Mouse (Mus musculus): ENCODE data around the gene Heatr5b.

Gene Heatr5b

GRCm38 (mm10) chr17:78767546-78767945, 67.6 kb downstream of the Heatr5b start:
- DNase-seq (ENCODE audit: low spot score in 2 of 2), result no peak

DNA sequence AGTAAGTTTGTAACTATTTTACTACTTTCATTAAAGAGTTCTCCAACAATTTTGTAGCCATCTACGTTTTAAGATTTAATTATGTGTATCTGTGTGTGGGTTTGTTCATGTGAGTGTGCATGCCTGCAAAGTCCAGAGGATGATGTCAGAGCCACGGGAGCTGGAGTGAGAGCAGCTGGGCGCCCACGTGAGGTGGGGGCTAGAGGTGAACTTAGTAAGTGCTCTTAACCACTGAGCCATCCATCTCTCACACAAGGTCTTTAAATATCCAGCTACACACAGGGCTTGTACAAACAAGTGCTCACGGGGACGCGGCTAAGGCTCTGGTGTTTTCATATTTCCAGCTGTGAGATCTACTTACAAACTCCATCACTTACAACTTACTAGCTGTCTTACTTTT, 69.1 kb downstream of the Heatr5b start:
- no peak for DNase-seq (ENCODE audit: low spot score in 2 of 2)

DNA sequence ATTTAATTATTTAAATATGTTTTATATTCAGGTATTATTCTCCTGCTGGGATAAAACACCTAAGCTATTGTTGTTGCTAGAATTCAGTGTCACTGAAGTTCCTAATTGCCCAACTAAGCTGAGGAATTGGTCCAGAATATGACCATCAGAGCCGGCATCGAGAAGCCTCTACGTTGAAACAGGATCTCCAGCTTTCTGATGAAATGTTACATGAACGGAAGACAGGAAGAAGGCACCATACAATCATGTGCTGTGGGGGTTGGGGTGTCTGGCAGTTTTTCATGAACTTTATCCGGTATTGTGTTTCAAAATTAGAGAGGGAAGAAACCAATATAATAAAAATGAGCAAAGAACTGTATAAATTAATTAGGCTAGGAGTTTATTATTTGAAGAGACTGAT, 71.9 kb downstream of the Heatr5b start:
- no peak for DNase-seq (ENCODE audit: low spot score in 2 of 2)

DNA sequence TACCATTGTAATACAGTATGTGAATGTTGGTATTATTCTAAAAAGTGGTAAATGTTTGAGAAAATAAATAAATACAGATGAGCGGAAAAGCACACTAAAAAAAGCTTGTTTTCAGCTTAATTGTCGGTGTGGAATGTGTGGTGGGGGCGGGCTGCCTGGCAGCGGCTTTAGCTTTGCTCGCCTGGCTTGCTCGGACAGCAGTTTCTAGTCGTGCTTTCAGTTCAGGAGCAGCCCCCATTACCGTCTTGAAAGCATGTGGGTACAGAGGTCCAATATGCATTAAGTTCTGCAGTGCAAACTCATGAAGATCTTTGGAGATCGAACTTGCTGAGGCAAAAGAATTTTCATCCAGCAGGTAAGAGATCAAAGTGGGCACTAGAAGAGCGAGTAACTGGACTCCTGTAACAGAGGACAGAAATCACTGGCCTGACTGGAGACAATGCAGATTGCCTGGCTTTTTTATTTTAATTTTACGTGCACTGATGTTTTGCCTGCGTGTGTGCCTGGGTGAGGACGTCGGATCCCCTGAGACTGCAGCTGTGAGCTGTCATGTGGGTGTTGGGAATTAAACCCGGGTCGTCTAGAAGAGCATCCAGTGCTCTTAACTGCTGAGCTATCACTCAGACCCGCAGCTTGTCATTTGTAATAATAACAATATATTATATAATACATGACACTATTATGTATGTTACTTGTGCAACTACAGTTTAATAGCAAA, 82.1 kb downstream of the Heatr5b start:
- no peak for DNase-seq (ENCODE audit: low spot score in 2 of 2)

DNA sequence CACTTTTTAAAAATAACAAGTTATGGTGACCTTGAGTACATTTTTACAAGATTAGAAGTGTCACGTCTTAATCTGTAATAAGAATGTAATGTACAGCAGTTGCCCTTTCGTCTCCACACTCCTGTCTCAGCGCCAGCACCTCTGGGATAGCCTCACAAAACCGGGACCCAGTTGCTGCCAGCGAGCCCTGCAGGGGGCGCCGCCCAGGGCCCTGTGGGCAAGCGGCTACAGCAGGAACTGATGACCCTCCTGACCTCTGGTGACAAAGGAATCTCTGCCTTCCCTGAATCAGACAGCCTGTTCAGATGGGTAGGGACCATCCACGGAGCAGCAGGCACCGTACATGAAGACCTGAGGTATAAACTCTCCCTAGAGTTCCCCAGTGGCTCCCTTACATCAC, 83.1 kb downstream of the Heatr5b start:
- DNase-seq (ENCODE audit: low spot score in 2 of 2), result no peak

- DNase-seq (ENCODE audit: low spot score in 2 of 2), result no peak
These were observed 86.7 kb downstream of the Heatr5b start for GRCm38 (mm10) chr17:78748440-78748839.

GRCm38 (mm10) chr17:78738416-78738815, 96.7 kb downstream of the Heatr5b start:
- DNase-seq (ENCODE audit: low spot score in 2 of 2), result peak in 1 of 2 experiments; percentile 4

GRCm38 (mm10) chr17:78737771-78738170, 97.4 kb downstream of the Heatr5b start:
- DNase-seq (ENCODE audit: low spot score in 2 of 2), result peak in 1 of 2 experiments; percentile 7

GRCm38 (mm10) chr17:78737096-78737495, 98.1 kb downstream of the Heatr5b start, which contains the start of gene Strn:
Gene Strn, minus strand, starts transcription at chr17:78737196.
- DNase-seq (ENCODE audit: low spot score in 2 of 2), result no peak

DNA sequence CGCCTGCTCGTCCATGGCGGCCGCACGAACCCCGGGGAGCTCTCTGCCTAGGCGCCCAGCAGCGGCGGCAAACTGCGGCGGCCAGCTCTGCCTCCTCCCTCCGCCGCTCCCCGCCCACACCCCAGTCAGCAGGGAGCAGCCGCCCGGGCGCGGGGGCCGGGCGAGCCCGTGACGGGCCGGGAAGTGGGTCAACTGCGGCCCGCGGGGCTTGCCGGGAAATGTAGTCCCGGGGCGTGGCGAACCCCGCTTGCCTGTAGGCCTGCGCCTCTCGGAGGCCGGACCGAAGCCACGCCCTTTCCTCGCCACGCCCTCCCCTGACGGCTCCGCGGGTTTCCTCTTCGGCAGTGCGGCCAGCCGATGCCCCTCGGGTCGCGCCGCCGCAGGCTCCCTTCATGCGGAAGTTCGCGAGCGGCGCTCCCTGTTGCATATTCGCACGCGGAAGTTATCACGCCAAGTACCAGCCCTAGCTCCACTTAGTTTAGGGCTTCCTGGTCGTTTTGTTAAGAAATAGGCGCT, 98.6 kb downstream of the Heatr5b start:
- peak; percentile 100 for DNase-seq (ENCODE audit: low spot score in 2 of 2)

DNA sequence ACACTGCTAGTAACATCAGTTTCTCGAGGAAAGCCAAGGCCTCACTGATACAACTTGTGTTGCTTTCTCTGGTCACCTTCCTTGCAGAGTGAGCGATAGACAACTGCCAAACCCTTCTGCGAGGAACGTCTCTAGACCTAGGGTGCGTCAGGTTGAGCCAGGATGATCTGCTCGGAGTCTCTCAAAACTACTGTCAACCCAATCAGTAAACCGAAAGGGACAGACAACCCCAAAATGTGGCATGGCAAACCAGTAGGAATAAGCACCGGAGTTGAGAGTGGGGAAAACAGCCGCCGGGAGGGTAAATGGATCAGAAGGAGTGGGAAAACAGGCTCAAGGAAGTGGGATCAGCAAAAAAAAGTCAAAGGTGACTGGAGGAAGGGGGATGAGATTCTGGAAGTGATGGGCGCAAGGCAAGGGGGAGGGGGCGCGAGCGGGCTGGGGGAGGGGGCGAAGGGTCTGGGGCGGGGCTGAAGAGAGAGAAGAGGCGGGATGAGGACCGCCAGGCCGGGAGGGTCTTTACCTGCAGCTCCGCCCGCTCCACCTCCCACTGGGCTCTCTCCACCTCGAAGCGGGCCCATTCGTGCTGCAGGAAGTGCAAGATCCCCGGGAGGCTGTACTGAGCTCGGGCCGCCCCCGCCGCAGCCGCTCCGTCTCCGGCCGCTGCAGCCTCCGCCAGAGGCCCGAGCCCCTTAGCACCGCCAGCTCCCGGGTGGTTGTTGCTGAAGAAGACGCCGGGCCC, 99.3 kb downstream of the Heatr5b start:
- peak; percentile 14 to 67 for DNase-seq (ENCODE audit: low spot score in 2 of 2)

GRCm38 (mm10) chr17:78734806-78735205, 100.4 kb downstream of the Heatr5b start:
- DNase-seq (ENCODE audit: low spot score in 2 of 2), result peak in 1 of 2 experiments; percentile 8

- peak in 1 of 2 experiments; percentile 1 for DNase-seq (ENCODE audit: low spot score in 2 of 2)
These were observed 103.1 kb downstream of the Heatr5b start for GRCm38 (mm10) chr17:78732056-78732455.

DNA sequence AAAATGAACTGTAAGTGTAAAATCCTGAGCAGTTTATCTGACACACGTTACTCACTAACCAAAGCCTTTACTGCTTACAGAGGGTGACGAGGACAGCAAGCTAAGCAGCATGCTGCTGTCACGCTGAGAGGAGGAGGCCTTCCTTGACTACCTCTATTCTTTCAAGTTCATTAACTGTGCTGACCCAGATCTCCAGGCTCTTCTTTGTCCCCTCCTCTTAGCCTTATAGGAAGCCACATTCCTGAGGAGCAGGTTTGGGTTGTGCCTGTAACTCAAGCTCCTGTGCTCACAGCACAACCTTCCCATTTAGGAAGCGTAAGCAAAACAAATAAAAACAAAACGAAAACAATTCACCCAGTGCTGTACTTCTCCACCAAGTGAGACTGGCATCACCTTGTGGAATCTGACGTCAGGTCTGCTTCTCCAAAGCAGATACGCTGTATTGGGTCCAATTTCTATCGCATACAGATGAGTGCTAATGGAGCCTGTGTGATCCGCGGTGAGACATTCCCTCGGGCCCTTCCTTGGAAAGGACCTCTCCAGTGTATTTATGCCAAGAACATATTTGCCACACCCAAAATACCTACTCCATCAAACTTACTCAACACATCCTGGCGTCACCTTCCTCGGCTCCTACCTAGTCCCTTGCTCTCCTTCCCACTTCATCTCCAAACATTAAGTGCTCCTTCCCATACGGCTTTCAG, 108.3 kb downstream of the Heatr5b start:
- DNase-seq (ENCODE audit: low spot score in 2 of 2), result no peak

DNA sequence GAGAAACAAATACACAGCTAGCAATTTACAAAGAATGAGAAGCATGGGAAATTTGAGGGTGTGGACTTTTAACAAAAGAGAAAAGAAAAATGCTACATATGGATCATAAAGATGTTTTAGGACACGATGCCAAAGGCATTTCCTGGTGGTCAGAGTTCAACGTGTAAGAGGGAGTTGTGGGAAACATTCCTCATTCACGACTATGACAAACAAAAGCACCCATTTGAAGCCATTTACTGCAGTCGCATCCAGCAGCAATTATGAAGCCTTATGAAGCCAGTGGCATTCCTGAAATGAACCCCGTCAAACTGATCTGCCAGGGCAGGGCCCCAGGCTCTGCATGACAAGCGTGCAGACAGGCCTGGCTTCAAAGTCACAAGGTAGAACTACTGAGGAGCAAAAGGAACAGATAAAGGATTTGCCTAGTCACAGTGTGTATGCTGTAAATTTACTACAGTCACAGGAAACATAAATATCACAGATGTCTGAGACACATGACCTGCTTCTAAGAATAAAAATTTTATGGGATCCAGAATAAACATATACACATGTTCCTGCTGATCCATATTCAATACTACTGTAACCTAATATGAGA, 110.6 kb downstream of the Heatr5b start:
- DNase-seq (ENCODE audit: low spot score in 2 of 2), result no peak

- no peak for DNase-seq (ENCODE audit: low spot score in 2 of 2)
These were observed 113.5 kb downstream of the Heatr5b start for GRCm38 (mm10) chr17:78721690-78722089.

DNA sequence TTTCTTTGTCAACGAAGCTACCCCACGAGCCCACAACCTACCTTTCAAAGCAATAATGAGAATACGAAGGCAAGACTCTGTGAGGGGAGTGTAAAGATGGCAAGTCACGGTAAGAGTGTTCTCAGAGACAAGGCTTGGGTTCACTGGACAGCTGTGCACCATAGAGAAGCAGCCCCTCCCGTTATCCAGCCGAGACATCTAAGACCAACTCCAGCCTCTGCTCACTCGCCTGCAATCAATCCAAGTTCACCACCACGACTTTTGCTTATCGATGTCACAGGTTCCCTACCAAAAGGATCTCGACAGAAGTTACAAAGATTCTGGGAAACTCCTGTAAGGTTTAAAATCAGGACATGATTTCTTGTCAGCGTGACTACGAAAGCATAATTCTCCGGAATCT, 116.1 kb downstream of the Heatr5b start:
- DNase-seq (ENCODE audit: low spot score in 2 of 2), result no peak

DNA sequence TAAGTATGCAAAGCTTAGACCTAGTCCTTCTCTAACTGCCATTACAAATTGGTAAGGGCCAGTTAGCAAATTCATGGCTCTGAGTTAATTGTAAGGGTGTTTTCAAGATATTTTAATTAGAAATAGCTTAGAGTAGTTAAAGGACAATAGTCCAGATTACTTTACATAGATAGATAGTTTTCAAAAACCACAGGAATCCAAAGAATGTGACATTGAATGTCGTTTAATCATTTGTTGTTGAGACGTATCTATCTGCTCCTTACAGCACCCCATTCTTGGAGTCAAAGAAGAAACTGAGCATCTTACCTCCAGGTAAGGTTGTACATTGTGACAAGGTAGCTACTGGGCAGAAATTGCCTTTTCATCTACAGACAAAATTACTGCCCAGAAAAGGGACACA, 124.9 kb downstream of the Heatr5b start:
- no peak for DNase-seq (ENCODE audit: low spot score in 2 of 2)

DNA sequence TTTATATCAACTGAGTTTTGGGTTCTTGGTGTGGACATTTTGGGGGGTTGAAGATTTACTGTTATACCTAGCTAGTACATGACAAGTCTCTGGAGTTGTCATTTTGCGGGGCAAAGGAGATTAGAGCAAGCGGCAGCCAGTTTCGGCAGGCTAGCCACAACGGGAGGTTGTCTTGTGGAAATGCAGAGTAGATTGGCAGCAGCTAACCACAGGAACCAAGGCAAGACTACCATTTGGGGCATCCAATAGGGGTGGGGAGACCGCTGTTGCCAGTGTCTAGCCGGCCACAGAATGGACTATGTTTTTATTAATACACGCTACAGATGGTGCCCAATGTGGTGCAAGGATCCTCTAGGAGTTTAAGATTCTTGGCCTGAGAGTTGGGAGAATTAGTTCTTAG, 126.7 kb downstream of the Heatr5b start:
- no peak for DNase-seq (ENCODE audit: low spot score in 2 of 2)

- no peak for DNase-seq (ENCODE audit: low spot score in 2 of 2)
These were observed 132.2 kb downstream of the Heatr5b start for GRCm38 (mm10) chr17:78702988-78703387.
